Mouse (Mus musculus) stomach, postnatal 0 days (tissue): ENCODE measurements around the gene Hps6. TPM values are rescaled to one million over a fixed set of nuclear protein-coding genes. Genes with fewer than 3 reads are reported as not detected.

Experiments used
- ATAC-seq: fragments of 200-750 bp; cut with Nextera tagmentation; 2 replicates; pipeline ENCODE4 v1.8.0; 2017; ENCODE audit not compliant: low FRiP score, low TSS enrichment
- DNase-seq: peaks from one replicate; pipeline ENCODE4 v3.0.0-alpha.2; 2016; ENCODE audit warnings: low spot score
- H3K27ac ChIP-seq: fragments of 300-500 bp; sonication (generic); replicated peaks from 2 replicates; pipeline ENCODE4 v1.5.1; 2014; ENCODE audit warnings: mild to moderate bottlenecking, control low read depth
- H3K27me3 ChIP-seq: fragments of 300-500 bp; sonication (generic); 2 replicates; pipeline ENCODE4 v1.6.1; 2014; ENCODE audit warnings: low read length; ENCODE audit not compliant: control insufficient read depth, insufficient read depth
- H3K36me3 ChIP-seq: fragments of 300-500 bp; sonication (generic); 2 replicates; pipeline ENCODE4 v1.6.1; 2014; ENCODE audit warnings: low read length, mixed read lengths; ENCODE audit not compliant: control insufficient read depth, insufficient read depth
- H3K4me1 ChIP-seq: fragments of 300-500 bp; sonication (generic); replicated peaks from 2 replicates; pipeline ENCODE4 v1.6.1; 2014; ENCODE audit warnings: antibody characterized with exemption; ENCODE audit not compliant: control insufficient read depth, insufficient read depth
- H3K4me2 ChIP-seq: fragments of 300-500 bp; sonication (generic); replicated peaks from 2 replicates; pipeline ENCODE4 v1.6.1; 2014; ENCODE audit warnings: low read depth, mild to moderate bottlenecking, control low read depth, moderate library complexity
- H3K4me3 ChIP-seq: fragments of 300-500 bp; sonication (generic); 2 replicates; pipeline ENCODE4 v1.5.1; 2014; ENCODE audit warnings: low read depth, low read length, control low read depth
- H3K9ac ChIP-seq: fragments of 300-500 bp; sonication (generic); 2 replicates; pipeline ENCODE4 v1.6.1; 2014; ENCODE audit warnings: mild to moderate bottlenecking, low read length, control low read depth, mixed read lengths
- H3K9me3 ChIP-seq: fragments of 300-500 bp; sonication (generic); 2 replicates; pipeline ENCODE4 v1.6.1; 2016; ENCODE audit warnings: low read length; ENCODE audit not compliant: control insufficient read depth
- CTCF ChIP-seq: IDR thresholded peaks from 2 replicates; pipeline ENCODE4 v1.5.1; 2016; ENCODE audit warnings: antibody characterized with exemption, low read depth, mild to moderate bottlenecking, moderate library complexity
- EP300 ChIP-seq: optimal IDR thresholded peaks from 2 replicates; pipeline ENCODE3; 2016; ENCODE audit warnings: antibody characterized with exemption
- WGBS: fragments of 180-500 bp; shearing (Covaris S2); extraction: QIAGEN DNeasy Blood & Tissue Kit; methylation state at CpG from one replicate; pipeline ENCODE4 v1.1.7; 2014; 5-methylcytosine and 5-hydroxymethylcytosine counted together
- polyA plus RNA-seq: library from polyadenylated mRNA; unstranded; fragments of >200 nt; fragmentation: Nextera tagmentation; extraction: Ambion mirVana; gene quantifications from 2 replicates; pipeline ENCODE4 v1.2.1, GENCODE M21; 2015

Hps6 gene
- polyA plus RNA-seq, 1 experiment from 2014 or later, result 5.1 TPM

DNA sequence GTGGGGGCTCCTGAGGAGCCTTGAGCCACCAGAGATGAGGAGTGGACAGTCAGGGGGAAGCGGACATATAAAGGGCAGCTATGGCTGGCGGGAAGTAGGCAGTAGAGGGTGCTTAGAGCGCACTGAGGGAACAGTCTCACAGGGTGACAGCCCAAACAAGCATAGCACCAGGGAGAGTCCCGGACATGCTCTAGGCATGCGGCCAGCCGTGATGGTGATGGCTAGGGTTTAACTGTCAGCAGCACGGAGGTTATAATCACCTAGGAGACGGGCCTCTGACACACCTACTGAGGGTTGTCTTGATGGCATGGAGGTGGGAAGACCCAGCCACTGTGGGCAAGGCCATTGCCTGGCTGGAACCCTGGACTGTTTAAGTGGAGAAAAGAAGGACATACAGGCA, 23.3 kb downstream of the Hps6 start:
- no peak overlapping the region for H3K9ac ChIP-seq
- ATAC-seq (0 out of 2 replicates have a peak, but pooled peaks have one; percentile 6), DNase-seq (no peak)
- H3K27me3 ChIP-seq, result no peaks in the 10 kb centered on the region
- H3K4me3 ChIP-seq, result no peak overlapping the region
- H3K4me1 ChIP-seq, result no peaks in the 10 kb centered on the region
- H3K36me3 ChIP-seq, result 0 out of 2 replicates have a peak, but pooled peaks cover 2% of the 10 kb centered on the region
- no peak for TF ChIP-seq EP300
- no peak for TF ChIP-seq CTCF
- no peak overlapping the region for H3K27ac ChIP-seq
- no peak overlapping the region for H3K4me2 ChIP-seq
- 47% methylated on average over 8 of the region's 8 CpGs for WGBS
- H3K9me3 ChIP-seq, result no peaks in the 10 kb centered on the region

DNA sequence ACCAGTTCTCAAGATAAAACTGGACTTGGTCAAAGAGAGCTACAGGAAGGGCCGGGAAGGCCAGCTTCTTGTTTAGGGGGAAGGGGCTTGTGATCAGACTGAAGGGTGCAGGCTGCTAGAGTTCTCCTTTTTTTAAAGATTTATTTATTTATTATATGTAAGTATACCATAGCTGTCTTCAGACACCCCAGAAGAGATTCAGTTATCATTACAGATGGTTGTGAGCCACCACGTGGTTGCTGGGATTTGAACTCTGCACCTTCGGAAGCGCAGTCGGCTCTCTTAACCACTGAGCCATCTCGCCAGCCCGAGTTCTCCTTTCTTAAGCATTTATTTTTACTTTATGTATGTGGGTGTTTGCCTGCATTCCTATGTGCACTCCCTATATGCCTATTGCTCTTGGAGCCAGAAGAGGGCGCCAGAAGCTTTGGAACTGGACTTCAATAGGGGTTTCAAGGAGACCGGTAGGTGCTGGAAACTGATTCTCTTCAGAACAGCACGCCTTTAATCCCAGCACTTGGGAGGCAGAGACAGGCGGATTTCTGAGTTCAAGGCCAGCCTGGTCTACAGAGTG, 25.5 kb downstream of the Hps6 start:
- ATAC-seq, result no peak

DNA sequence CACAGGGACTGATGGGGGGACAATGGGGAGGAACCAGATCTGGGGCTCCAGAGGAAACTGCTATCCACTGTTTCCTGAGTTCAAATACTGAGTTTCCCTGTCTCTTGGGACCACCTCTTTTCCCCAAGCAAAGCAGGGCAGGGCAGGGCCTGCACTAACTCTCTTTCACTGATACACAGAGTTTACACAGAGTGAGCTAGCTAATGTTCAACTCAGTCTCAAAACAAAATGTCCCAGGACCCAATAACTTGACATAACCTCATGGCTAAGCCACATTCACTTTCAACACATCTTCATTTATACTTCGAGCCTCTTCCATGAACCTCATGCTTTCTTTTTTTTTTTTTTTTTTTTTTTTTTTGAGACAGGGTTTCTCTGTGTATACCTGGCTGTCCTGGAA, 26.3 kb downstream of the Hps6 start:
- 64% methylated on average over 1 of the region's 1 CpGs for WGBS
- TF ChIP-seq CTCF, result no peak
- no peak for TF ChIP-seq EP300
- H3K9me3 ChIP-seq, result no peaks in the 10 kb centered on the region
- peaks cover 21% of the 10 kb centered on the region for H3K36me3 ChIP-seq
- no peak overlapping the region for H3K27ac ChIP-seq
- no peak overlapping the region for H3K9ac ChIP-seq
- ATAC-seq, result no peak
- H3K4me3 ChIP-seq, result no peak overlapping the region
- no peak for DNase-seq
- H3K4me1 ChIP-seq, result no peaks in the 10 kb centered on the region
- no peaks in the 10 kb centered on the region for H3K27me3 ChIP-seq
- H3K4me2 ChIP-seq, result no peak overlapping the region

More for the DNA sequence above, 25.5 kb downstream of the Hps6 start:
- 72% methylated on average over 11 of the region's 11 CpGs for WGBS
- TF ChIP-seq CTCF, result peak; percentile 65
- no peak for TF ChIP-seq EP300
- Histone ChIP-seq H3K27ac (no peak overlapping the region), H3K27me3 (no peaks in the 10 kb centered on the region), H3K4me2 (no peak overlapping the region), H3K4me1 (no peaks in the 10 kb centered on the region), H3K9ac (no peak overlapping the region), H3K9me3 (no peaks in the 10 kb centered on the region), H3K4me3 (no peak overlapping the region), H3K36me3 (peaks cover 13% of the 10 kb centered on the region)
- no peak for DNase-seq

DNA sequence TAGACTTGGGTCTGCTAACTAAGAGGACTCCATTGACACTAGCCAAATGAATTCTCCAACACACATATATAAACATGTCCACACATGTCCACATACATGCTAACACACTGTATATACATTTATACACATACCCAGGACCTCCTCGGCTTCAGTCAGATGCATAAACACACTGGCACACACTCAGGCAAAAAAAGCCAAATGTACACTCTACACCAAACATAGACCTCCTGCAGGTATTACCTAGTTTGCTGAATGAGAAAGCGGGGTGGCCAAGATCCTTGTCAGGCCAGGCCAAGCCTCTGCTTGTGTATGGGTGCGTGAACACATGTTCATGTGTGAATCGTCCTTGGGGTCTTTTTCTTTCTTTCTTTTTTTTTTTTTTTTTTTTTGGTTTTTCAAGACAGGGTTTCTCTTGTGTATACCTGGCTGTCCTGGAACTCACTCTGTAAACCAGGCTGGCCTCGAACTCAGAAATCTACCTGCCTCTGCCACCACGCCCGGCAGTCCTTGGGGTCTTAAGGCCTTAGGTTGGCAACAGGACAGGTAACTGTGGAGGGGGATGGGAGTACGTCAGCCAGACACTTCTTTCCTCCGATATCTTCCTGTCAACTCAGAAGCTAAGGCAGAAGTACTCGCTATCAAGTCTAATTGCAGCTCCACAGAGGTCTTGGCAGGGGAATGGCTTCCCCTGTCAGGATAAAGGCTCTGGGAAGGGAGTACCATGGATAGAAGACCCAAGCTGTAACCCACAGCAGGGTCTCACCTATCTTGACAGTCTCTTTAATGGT, 27.1 kb downstream of the Hps6 start:
- Histone ChIP-seq H3K27me3 (no peaks in the 10 kb centered on the region), H3K9me3 (no peaks in the 10 kb centered on the region), H3K9ac (no peak overlapping the region), H3K4me1 (no peaks in the 10 kb centered on the region), H3K4me3 (no peak overlapping the region), H3K36me3 (peaks cover 28% of the 10 kb centered on the region), H3K4me2 (no peak overlapping the region), H3K27ac (no peak overlapping the region)
- ATAC-seq, result no peak
- no peak for DNase-seq
- WGBS, result 90% methylated on average over 10 of the region's 10 CpGs
- TF ChIP-seq EP300 (no peak), CTCF (no peak)

DNA sequence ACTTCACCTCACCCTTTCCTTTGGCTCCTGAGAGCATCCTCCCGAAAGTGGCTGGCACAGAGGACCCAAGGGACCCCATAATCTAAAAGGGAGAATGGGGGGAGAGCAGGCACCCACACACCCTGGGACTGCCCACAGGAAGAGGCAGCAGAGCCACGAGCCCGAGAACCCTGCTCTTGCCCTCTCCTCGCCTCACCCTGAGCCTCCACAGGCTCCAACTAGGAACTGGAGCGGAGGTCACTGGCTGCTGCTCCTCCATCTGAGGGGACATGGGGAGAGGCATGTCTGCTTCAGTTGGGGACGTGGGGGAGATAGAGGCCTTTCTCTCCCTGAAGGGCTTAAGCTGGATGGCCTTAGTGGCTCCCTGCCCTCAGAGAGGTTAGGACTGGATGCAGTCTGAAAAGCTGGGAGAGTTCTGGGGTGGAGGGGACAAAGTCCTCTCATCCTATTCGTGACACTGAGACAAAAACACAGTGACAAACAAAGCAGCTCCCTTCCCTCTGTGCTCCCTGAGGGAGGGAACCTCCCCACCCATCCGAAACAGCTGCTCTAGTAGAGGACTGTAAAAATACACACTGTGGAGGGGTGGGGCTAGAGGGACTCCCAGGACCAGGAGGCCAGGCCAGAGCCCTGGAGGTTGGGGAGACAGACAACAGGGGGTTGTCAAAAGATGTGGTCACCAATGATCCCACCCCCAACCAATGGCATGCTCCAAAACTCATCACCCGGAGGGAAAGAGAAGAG, 28.6 kb downstream of the Hps6 start:
- ATAC-seq, result 0 out of 2 replicates have a peak, but pooled peaks have one; percentile 19

More for the DNA sequence above, 28.6 kb downstream of the Hps6 start:
- no peak overlapping the region for H3K9ac ChIP-seq
- H3K4me3 ChIP-seq, result no peak overlapping the region
- TF ChIP-seq CTCF (no peak), EP300 (no peak)
- H3K36me3 ChIP-seq, result peaks cover 31% of the 10 kb centered on the region
- no peak overlapping the region for H3K4me2 ChIP-seq
- 71% methylated on average over 9 of the region's 9 CpGs for WGBS
- H3K27me3 ChIP-seq, result no peaks in the 10 kb centered on the region
- H3K27ac ChIP-seq, result no peak overlapping the region
- no peaks in the 10 kb centered on the region for H3K9me3 ChIP-seq
- no peak for DNase-seq
- no peaks in the 10 kb centered on the region; the same call in 1 of the 2 replicates for H3K4me1 ChIP-seq
